Mouse (Mus musculus): ENCODE data around the gene Ints3.

- no peak for TF ChIP-seq CTCF (IDR thresholded peaks at IDR 0.05; ENCODE audit: low read depth, low read length)
- TF ChIP-seq POLR2A (IDR thresholded peaks at IDR 0.05; ENCODE audit: borderline replicate concordance, low read depth, low read length): no peak
Measured at GRCm38 (mm10) chr3:90440756-90441155, 7.3 kb upstream of the Ints3 start.
